Mouse (Mus musculus): ENCODE measurements around the gene Olfr963. TPM values are rescaled to one million over a fixed set of nuclear protein-coding genes. Genes with fewer than 3 reads are reported as not detected.
A peak's percentile ranks its signal among the peaks of the same experiment; 100 is the strongest.

Olfr963 gene
- not detected in 2 replicates for total RNA-seq (2014; rRNA removed)
- polyA plus RNA-seq (2015; fragmentation: Nextera tagmentation; extraction: Ambion mirVana), result not detected in 2 replicates

- TF ChIP-seq CTCF (IDR thresholded peaks at IDR 0.05; ENCODE audit: low read depth), result no peak
- Histone ChIP-seq H3K27me3 (ENCODE audit: insufficient read depth, low read length) (no peaks in the 10 kb centered on the region), H3K36me3 (ENCODE audit: insufficient read depth, low read length) (no peaks in the 10 kb centered on the region), H3K4me1 (ENCODE audit: insufficient read depth, low read length) (no peaks in the 10 kb centered on the region), H3K4me3 (ENCODE audit: low read length) (no peak within 1 kb of the TSS), H3K9ac (replicated peaks; ENCODE audit: low read length) (no peak within 1 kb of the TSS), H3K27ac (no peak within 1 kb of the TSS), H3K9me3 (ENCODE audit: low read length) (no peaks in the 10 kb centered on the region), H3K4me2 (ENCODE audit: low read depth, low read length) (no peak within 1 kb of the TSS)
- ATAC-seq, result no peak
- WGBS, result 91% methylated on average over 1 of the region's 1 CpGs
- DNase-seq (ENCODE audit: low spot score), result no peak
These were observed at the start of gene Olfr963 for GRCm38 (mm10) chr9:39666905-39667304. TSS of gene Olfr963 (plus strand) at chr9:39667205.

GRCm38 (mm10) chr9:39621073-39621472, 45.9 kb upstream of the Olfr963 start, which contains the start of gene Olfr960:
TSS of gene Olfr960 (plus strand) at chr9:39621373.
- Histone ChIP-seq H3K4me3 (ENCODE audit: low read length) (no peak within 1 kb of the TSS), H3K27ac (no peak within 1 kb of the TSS), H3K9me3 (ENCODE audit: low read length) (no peaks in the 10 kb centered on the region), H3K27me3 (ENCODE audit: insufficient read depth, low read length) (no peaks in the 10 kb centered on the region), H3K4me1 (ENCODE audit: insufficient read depth, low read length) (no peaks in the 10 kb centered on the region), H3K9ac (replicated peaks; ENCODE audit: low read length) (no peak within 1 kb of the TSS), H3K36me3 (ENCODE audit: insufficient read depth, low read length) (no peaks in the 10 kb centered on the region), H3K4me2 (ENCODE audit: low read depth, low read length) (no peak within 1 kb of the TSS)
- DNase-seq (ENCODE audit: low spot score) (no peak), ATAC-seq (no peak)
- WGBS, result 59% methylated on average over 1 of the region's 1 CpGs
- TF ChIP-seq CTCF (IDR thresholded peaks at IDR 0.05; ENCODE audit: low read depth), result no peak

- Histone ChIP-seq H3K4me3 (ENCODE audit: low read length) (no peak overlapping the region), H3K4me2 (ENCODE audit: low read depth, low read length) (no peak overlapping the region), H3K27ac (no peak overlapping the region), H3K27me3 (ENCODE audit: insufficient read depth, low read length) (no peaks in the 10 kb centered on the region), H3K9me3 (ENCODE audit: low read length) (no peaks in the 10 kb centered on the region), H3K9ac (replicated peaks; ENCODE audit: low read length) (no peak overlapping the region), H3K4me1 (ENCODE audit: insufficient read depth, low read length) (no peaks in the 10 kb centered on the region), H3K36me3 (ENCODE audit: insufficient read depth, low read length) (no peaks in the 10 kb centered on the region)
- WGBS, result 94% methylated on average over 3 of the region's 3 CpGs
- TF ChIP-seq CTCF (IDR thresholded peaks at IDR 0.05; ENCODE audit: low read depth), result no peak
- ATAC-seq (no peak), DNase-seq (ENCODE audit: low spot score) (no peak)
These were observed 43.2 kb upstream of the Olfr963 start for GRCm38 (mm10) chr9:39623783-39624182.

GRCm38 (mm10) chr9:39624711-39625110, 42.3 kb upstream of the Olfr963 start:
- Histone ChIP-seq H3K4me1 (ENCODE audit: insufficient read depth, low read length) (no peaks in the 10 kb centered on the region), H3K9ac (replicated peaks; ENCODE audit: low read length) (no peak overlapping the region), H3K27ac (no peak overlapping the region), H3K9me3 (ENCODE audit: low read length) (no peaks in the 10 kb centered on the region), H3K4me3 (ENCODE audit: low read length) (no peak overlapping the region), H3K36me3 (ENCODE audit: insufficient read depth, low read length) (no peaks in the 10 kb centered on the region), H3K4me2 (ENCODE audit: low read depth, low read length) (no peak overlapping the region), H3K27me3 (ENCODE audit: insufficient read depth, low read length) (no peaks in the 10 kb centered on the region)
- WGBS, result 85% methylated on average over 2 of the region's 2 CpGs
- TF ChIP-seq CTCF (IDR thresholded peaks at IDR 0.05; ENCODE audit: low read depth), result no peak
- DNase-seq (ENCODE audit: low spot score), result no peak
- ATAC-seq, result no peak

GRCm38 (mm10) chr9:39629069-39629468, 37.9 kb upstream of the Olfr963 start:
- H3K27ac ChIP-seq, result no peak overlapping the region
- no peak for ATAC-seq
- H3K9ac ChIP-seq (replicated peaks; ENCODE audit: low read length), result no peak overlapping the region
- no peaks in the 10 kb centered on the region for H3K36me3 ChIP-seq (ENCODE audit: insufficient read depth, low read length)
- TF ChIP-seq CTCF (IDR thresholded peaks at IDR 0.05; ENCODE audit: low read depth), result no peak
- no peaks in the 10 kb centered on the region for H3K9me3 ChIP-seq (ENCODE audit: low read length)
- no peak for DNase-seq (ENCODE audit: low spot score)
- no peaks in the 10 kb centered on the region for H3K27me3 ChIP-seq (ENCODE audit: insufficient read depth, low read length)
- 93% methylated on average over 2 of the region's 2 CpGs for WGBS
- no peak overlapping the region for H3K4me2 ChIP-seq (ENCODE audit: low read depth, low read length)
- H3K4me3 ChIP-seq (ENCODE audit: low read length), result no peak overlapping the region
- H3K4me1 ChIP-seq (ENCODE audit: insufficient read depth, low read length), result no peaks in the 10 kb centered on the region

- no peak overlapping the region for H3K4me3 ChIP-seq (ENCODE audit: low read length)
- no peak overlapping the region for H3K4me2 ChIP-seq (ENCODE audit: low read depth, low read length)
- DNase-seq (ENCODE audit: low spot score), result peak; percentile 64
These were observed 33.0 kb upstream of the Olfr963 start for GRCm38 (mm10) chr9:39633913-39634594.

GRCm38 (mm10) chr9:39644785-39645184, 22.2 kb upstream of the Olfr963 start, which contains the start of gene Olfr961:
TSS of gene Olfr961 (plus strand) at chr9:39645085.
- no peak within 1 kb of the TSS for H3K4me3 ChIP-seq (ENCODE audit: low read length)
- DNase-seq (ENCODE audit: low spot score) (no peak), ATAC-seq (no peak)
- no peaks in the 10 kb centered on the region for H3K9me3 ChIP-seq (ENCODE audit: low read length)
- TF ChIP-seq CTCF (IDR thresholded peaks at IDR 0.05; ENCODE audit: low read depth), result no peak
- H3K27me3 ChIP-seq (ENCODE audit: insufficient read depth, low read length), result no peaks in the 10 kb centered on the region
- no peak within 1 kb of the TSS for H3K4me2 ChIP-seq (ENCODE audit: low read depth, low read length)
- H3K4me1 ChIP-seq (ENCODE audit: insufficient read depth, low read length), result no peaks in the 10 kb centered on the region
- H3K9ac ChIP-seq (replicated peaks; ENCODE audit: low read length), result no peak within 1 kb of the TSS
- no peaks in the 10 kb centered on the region for H3K36me3 ChIP-seq (ENCODE audit: insufficient read depth, low read length)
- no peak within 1 kb of the TSS for H3K27ac ChIP-seq

More at GRCm38 (mm10) chr9:39633913-39634594, 33.0 kb upstream of the Olfr963 start:
- 0 out of 2 replicates have a peak overlapping the region, but pooled peaks have one; percentile 51 for H3K27ac ChIP-seq
- no peaks in the 10 kb centered on the region for H3K36me3 ChIP-seq (ENCODE audit: insufficient read depth, low read length)
- WGBS, result 20% methylated on average over 4 of the region's 4 CpGs
- H3K9me3 ChIP-seq (ENCODE audit: low read length), result no peaks in the 10 kb centered on the region
- no peak for TF ChIP-seq CTCF (IDR thresholded peaks at IDR 0.05; ENCODE audit: low read depth)
- H3K4me1 ChIP-seq (ENCODE audit: insufficient read depth, low read length), result no peaks in the 10 kb centered on the region
- ATAC-seq, result peak; percentile 61; the same call in 1 of the 2 replicates
- H3K27me3 ChIP-seq (ENCODE audit: insufficient read depth, low read length), result no peaks in the 10 kb centered on the region
- no peak overlapping the region for H3K9ac ChIP-seq (replicated peaks; ENCODE audit: low read length)

Measured in hindbrain, postnatal 0 days (tissue).